Mouse (Mus musculus): ENCODE results near the gene Vmn2r95. TPM values are rescaled to one million over a fixed set of nuclear protein-coding genes. Genes with fewer than 3 reads are reported as not detected.
"Not testable (repeated sequence)": the region's sequence is repeated elsewhere in the genome, so short reads cannot be mapped to it uniquely, and the experiment has no call there.

Vmn2r95 gene
- total RNA-seq (2021), result not detected

DNA sequence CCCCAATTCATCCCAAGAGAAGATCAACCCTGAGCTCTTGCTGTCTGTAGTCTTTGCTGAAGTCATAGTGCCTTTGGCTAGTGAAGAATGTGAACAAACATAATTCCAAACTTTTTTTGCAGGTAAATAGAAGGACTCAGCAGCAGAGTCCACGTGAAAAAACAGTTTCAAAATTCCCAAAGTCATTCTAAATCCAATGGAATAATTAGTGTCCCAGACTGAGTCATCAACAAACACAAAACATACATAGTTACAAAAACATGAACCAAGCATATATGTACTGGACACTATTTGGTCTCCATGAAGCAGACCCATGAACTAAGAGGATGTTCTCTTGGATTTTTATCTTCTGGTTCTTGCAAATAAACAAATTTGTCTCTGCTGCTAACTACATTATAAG is at the start of gene Vmn2r95:
Gene Vmn2r95, plus strand, starts transcription at position 301 of the 400 bp plus-strand sequence.
- DNase-seq (ENCODE audit: low spot score in 2 of 2), result no peak
- intact Hi-C loops (cut with DNase I), result no loop called here

DNA sequence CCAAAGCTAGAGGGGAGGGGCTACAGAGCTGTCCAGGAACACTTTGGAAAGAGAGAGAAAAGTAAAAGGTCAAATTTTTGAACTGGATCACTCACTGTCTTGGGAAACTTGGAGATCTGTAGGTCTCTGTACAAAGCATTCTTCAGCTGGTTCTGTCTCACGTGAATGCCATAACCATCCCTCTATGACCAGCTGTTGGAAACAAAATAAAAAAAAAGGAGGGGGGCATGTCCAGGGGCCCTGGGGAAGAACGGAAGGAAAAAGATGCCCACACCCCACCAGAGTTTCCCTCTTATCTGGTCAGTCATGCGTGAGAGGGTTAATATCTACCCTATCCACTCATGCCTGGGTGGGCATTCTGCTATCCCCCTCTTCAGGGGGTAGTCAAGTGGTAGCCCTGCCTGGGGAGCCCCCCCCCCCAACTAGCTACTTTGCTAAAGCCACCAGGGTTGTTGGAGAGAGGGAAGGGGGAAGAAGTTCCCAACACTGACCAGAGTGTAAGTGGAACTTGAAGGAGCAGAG is 31.8 kb downstream of the Vmn2r95 start:
- no peak for DNase-seq (ENCODE audit: low spot score in 2 of 2)
- intact Hi-C loops (cut with DNase I), result no loop called here

DNA sequence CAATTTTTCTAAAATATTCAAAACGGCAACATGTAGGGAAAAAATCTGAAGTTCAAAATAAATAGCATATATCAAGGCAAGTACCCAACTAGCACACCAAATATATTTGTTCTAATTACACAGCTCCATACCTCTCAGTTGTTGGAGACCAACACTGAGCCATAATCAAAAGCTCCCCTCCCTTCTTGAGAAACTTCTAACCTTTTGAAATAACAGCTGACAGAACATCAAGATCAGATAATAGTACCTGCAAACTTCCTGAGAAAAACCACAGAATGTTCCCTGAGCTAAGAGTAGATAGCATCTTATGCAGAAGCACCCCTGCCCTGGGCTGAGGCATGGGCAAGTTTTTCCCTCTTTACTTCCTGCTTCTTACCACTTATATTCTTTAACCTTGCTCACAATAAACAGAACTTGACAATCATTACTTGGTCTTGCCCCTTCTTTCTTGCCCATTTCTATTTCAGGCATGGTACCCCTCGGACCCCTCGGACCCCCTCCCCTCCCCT is 34.3 kb downstream of the Vmn2r95 start:
- intact Hi-C loops (cut with DNase I); DNase-seq (ENCODE audit: low spot score in 2 of 2): not testable (repeated sequence)

DNA sequence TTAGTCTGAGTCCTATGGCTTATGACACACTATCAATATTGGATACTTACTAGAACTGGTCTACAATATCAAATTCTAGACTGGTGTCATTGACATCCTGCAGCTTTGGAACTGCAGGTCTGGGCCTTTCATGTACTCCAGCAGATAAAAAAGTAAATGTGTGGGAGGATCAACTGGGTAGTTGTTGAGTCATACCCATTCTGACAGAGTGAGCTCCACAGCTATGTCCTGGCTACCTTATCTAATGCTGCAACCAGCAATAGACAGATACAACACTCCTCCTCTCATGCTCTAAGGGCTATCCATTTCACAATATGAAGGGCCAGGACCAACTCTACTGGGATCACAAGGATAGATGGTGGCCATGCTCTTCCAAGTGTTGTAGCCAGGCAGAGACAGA is 38.8 kb downstream of the Vmn2r95 start:
- intact Hi-C loops (cut with DNase I), result no loop called here
- DNase-seq (ENCODE audit: low spot score in 2 of 2), result no peak

DNA sequence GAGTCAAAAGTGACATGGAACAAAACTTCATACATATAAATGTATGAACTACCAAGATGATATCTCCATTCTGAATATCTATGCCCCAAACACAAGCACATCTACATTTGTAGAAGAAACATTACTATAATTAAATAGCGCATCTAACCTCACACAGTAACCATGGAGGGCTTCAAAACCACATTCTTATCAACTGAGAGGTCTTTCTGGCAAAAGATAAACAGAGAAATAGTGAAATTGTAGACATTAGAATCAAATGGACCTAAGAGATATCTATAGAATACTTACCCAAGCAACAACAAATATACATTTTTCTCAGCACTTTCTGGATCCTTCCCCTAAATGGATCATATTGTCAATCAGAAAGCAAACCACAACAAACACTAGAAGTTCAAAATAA is 56.0 kb downstream of the Vmn2r95 start:
- intact Hi-C loops (cut with DNase I), result no loop called here
- no peak for DNase-seq (ENCODE audit: low spot score in 2 of 2)

Other genes with a start within 250 kb of the Vmn2r95 start
- not detected for gene Vmn2r94, start 146.3 kb upstream of the Vmn2r95 start, total RNA-seq (2021)
- gene Vmn2r93, start 126.0 kb upstream of the Vmn2r95 start, total RNA-seq (2021), result not detected
- not detected for gene Vmn2r96, start 149.1 kb downstream of the Vmn2r95 start, total RNA-seq (2021)